ENCODE assay signal across 8 mouse cellular contexts in genomic region chr15:30173370-30173941, GRCm38 (mm10). TPM values are rescaled to one million over a fixed set of nuclear protein-coding genes. Genes with fewer than 3 reads are reported as not detected.
DNase-seq lines count a peak whose midpoint lies in the region; ATAC-seq and TF ChIP-seq lines count a peak whose summit lies in the region.

No protein-coding gene starts in this region.

- peak; percentile 1 for DNase-seq in adrenal gland, postnatal 10 days
- DNase-seq in adrenal gland, postnatal 36 days: no peak
- DNase-seq in layer of hippocampus, adult 18-20 months (ENCODE audit: low spot score in 2 of 2): peak; percentile 21 to 57
- DNase-seq in midbrain, embryonic 11.5 days (ENCODE audit: low spot score, missing footprints): peak; percentile 95
- DNase-seq in telencephalon, adult 2 months (ENCODE audit: low read depth, low spot score): peak; percentile 41
- no peak for DNase-seq in adipocyte (ENCODE audit: low spot score)

- H3K4me2 ChIP-seq in embryonic facial prominence, embryonic 13.5 days: peak overlapping the region; percentile 91
- H3K4me2 ChIP-seq in midbrain, embryonic 11.5 days: peak overlapping the region; percentile 69

- 0 out of 2 replicates have a peak overlapping the region, but pooled peaks have one; percentile 55 for H3K27ac ChIP-seq in embryonic facial prominence, embryonic 13.5 days
- peak overlapping the region; percentile 89 for H3K27ac ChIP-seq in midbrain, embryonic 11.5 days (ENCODE audit: low read depth, low read length)

- H3K9me3 ChIP-seq in E14TG2a.4 (ENCODE audit: low read length): no peaks in the 10 kb centered on the region
- H3K9me3 ChIP-seq in embryonic facial prominence, embryonic 13.5 days: no peaks in the 10 kb centered on the region
- H3K9me3 ChIP-seq in midbrain, embryonic 11.5 days (ENCODE audit: control insufficient read depth, low read length): no peaks in the 10 kb centered on the region

- H3K4me1 ChIP-seq in E14TG2a.4 (replicated peaks; ENCODE audit: low read depth, low read length): peaks cover 22% of the 10 kb centered on the region
- H3K4me1 ChIP-seq in embryonic facial prominence, embryonic 13.5 days: peaks cover 13% of the 10 kb centered on the region
- H3K4me1 ChIP-seq in midbrain, embryonic 11.5 days (ENCODE audit: control insufficient read depth, insufficient read depth, low read length): peaks cover 5% of the 10 kb centered on the region; the same call in 1 of the 2 replicates

- no peak for ATAC-seq in embryonic facial prominence, embryonic 13.5 days (ENCODE audit: insufficient number of reproducible peaks, insufficient read depth, low FRiP score, low TSS enrichment, low read depth)
- ATAC-seq in midbrain, embryonic 11.5 days (ENCODE audit: low FRiP score): peak; percentile 67

- TF ChIP-seq CTCF in E14TG2a.4 (conservative IDR thresholded peaks at IDR 0.05; ENCODE audit: low read length): no peak

- H3K36me3 ChIP-seq in E14TG2a.4 (ENCODE audit: insufficient read depth, low read length): no peaks in the 10 kb centered on the region
- no peaks in the 10 kb centered on the region for H3K36me3 ChIP-seq in embryonic facial prominence, embryonic 13.5 days
- no peaks in the 10 kb centered on the region for H3K36me3 ChIP-seq in midbrain, embryonic 11.5 days (ENCODE audit: control insufficient read depth, insufficient read depth, low read length)

- H3K9ac ChIP-seq in embryonic facial prominence, embryonic 13.5 days: peak overlapping the region; percentile 69
- H3K9ac ChIP-seq in midbrain, embryonic 11.5 days (ENCODE audit: low read length): peak overlapping the region; percentile 74

- peaks cover 50% of the 10 kb centered on the region for H3K27me3 ChIP-seq in E14TG2a.4 (ENCODE audit: insufficient read depth, low read length)
- peaks cover 51% of the 10 kb centered on the region for H3K27me3 ChIP-seq in embryonic facial prominence, embryonic 13.5 days
- peaks cover 6% of the 10 kb centered on the region; the same call in 1 of the 2 replicates for H3K27me3 ChIP-seq in midbrain, embryonic 11.5 days (ENCODE audit: control insufficient read depth, insufficient read depth, low read length)

- WGBS in embryonic facial prominence, embryonic 13.5 days: under 1% methylated on average over 29 of the region's 29 CpGs
- under 1% methylated on average over 29 of the region's 29 CpGs for WGBS in midbrain, embryonic 11.5 days

- H3K4me3 ChIP-seq in E14TG2a.4 (replicated peaks; ENCODE audit: low read length): peak overlapping the region; percentile 87
- peak overlapping the region; percentile 71 for H3K4me3 ChIP-seq in embryonic facial prominence, embryonic 13.5 days
- H3K4me3 ChIP-seq in midbrain, embryonic 11.5 days (ENCODE audit: low read depth, low read length): peak overlapping the region; percentile 55

RNA-seq across cellular contexts. Expression of gene Ctnnd2, which starts 1.1 kb away (rescaled TPM):
- total RNA-seq in adrenal gland, postnatal 10 days (2021): 1 to 10 TPM; 3.4 to 5.5 TPM
- 1 to 10 TPM; 2.6 to 2.8 TPM for total RNA-seq in adrenal gland, postnatal 36 days (2021)
- 8.2 and 9.1 TPM in 2 replicates for polyA plus RNA-seq in embryonic facial prominence, embryonic 13.5 days (2015; fragmentation: Nextera tagmentation; extraction: Ambion mirVana)
- total RNA-seq in layer of hippocampus, adult 18-20 months (2021): 100 to 1,000 TPM; 205 to 208 TPM
- 19.7 and 19.9 TPM in 2 replicates for polyA plus RNA-seq in midbrain, embryonic 11.5 days (2014; fragmentation: Nextera tagmentation; extraction: Ambion mirVana)

Comparison
In these comparisons a context has a peak if more than half of its experiments do, and no peak if none do; other contexts are left out.
1. DNase-seq: peak in adrenal gland, postnatal 10 days (single experiment), layer of hippocampus, adult 18-20 months (2 of 2), midbrain, embryonic 11.5 days (single experiment) and telencephalon, adult 2 months (single experiment); none in adrenal gland, postnatal 36 days (0 of 2) and adipocyte (single experiment).
2. RNA of gene Ctnnd2, which starts 1.1 kb away (total RNA-seq): 205 to 208 TPM in layer of hippocampus, adult 18-20 months; 3.4 to 5.5 TPM in adrenal gland, postnatal 10 days and 2.6 to 2.8 TPM in adrenal gland, postnatal 36 days; every median in the first group is over 10 times any median in the second.
3. Peak in every context shown above with its lines, with median percentiles within 50 percentile points of each other: H3K4me3 ChIP-seq.